Mouse (Mus musculus) forebrain, embryonic 11.5 days (tissue): ENCODE results near the gene Ccnd1. TPM values are rescaled to one million over a fixed set of nuclear protein-coding genes. Genes with fewer than 3 reads are reported as not detected.

Experiments used
- polyA plus RNA-seq: library from polyadenylated mRNA; unstranded; fragments of >200 nt; fragmentation: Nextera tagmentation; extraction: Ambion mirVana; gene quantifications from 2 replicates; pipeline ENCODE4 v1.2.1, GENCODE M21; 2014

Ccnd1 gene
- polyA plus RNA-seq, 1 experiment from 2014 or later, result 238 TPM

Other genes with a start within 250 kb of the Ccnd1 start
- gene Ano1, start 188.0 kb downstream of the Ccnd1 start, polyA plus RNA-seq, result 22.9 and 25.6 TPM in 2 replicates
- 1.9 and 2.8 TPM in 2 replicates for gene Fgf3, start 101.8 kb downstream of the Ccnd1 start, polyA plus RNA-seq
- not detected in 2 replicates for gene Fgf4, start 92.6 kb downstream of the Ccnd1 start, polyA plus RNA-seq
- 92.1 and 92.3 TPM in 2 replicates for gene Fgf15, start 43.4 kb downstream of the Ccnd1 start, polyA plus RNA-seq
- gene LTO1, start 24.8 kb downstream of the Ccnd1 start, polyA plus RNA-seq, result 29.2 and 31.1 TPM in 2 replicates